In genomic region chr17:42549578-42549977, GRCm38 (mm10) we compare ENCODE assay signal across 18 mouse cellular contexts.
DNase-seq lines count a peak whose midpoint lies in the region; ATAC-seq and TF ChIP-seq lines count a peak whose summit lies in the region.
"Had no signal": no experiment of that assay in that cellular context is flagged by ENCODE, and none has a peak within 500 bp of the region (broad histone marks: within the 10 kb centered on the region; RNA-seq: fewer than 3 reads in every experiment).

No protein-coding gene starts in this region.

- no peak for ATAC-seq in CD4-positive, CD25-positive, alpha-beta regulatory T cell, adult 4 months
- ATAC-seq: forebrain, embryonic 13.5 days; midbrain, embryonic 16.5 days had no signal

- TF ChIP-seq CTCF in left cerebral cortex, adult 2 months (IDR thresholded peaks at IDR 0.05), result no peak

- DNase-seq in cerebellum, postnatal 25 days, result peak; percentile 11 to 42
- no peak for DNase-seq in cerebellum, adult 11 months
- peak; percentile 11 to 22 for DNase-seq in left cerebral cortex, adult 2 months (ENCODE audit: extremely low spot score in 1 of 2, low spot score in 2 of 2)
- no peak for DNase-seq in left cerebral cortex, postnatal 4 days
- peak; percentile 4 to 31 for DNase-seq in layer of hippocampus, postnatal 36 days
- no peak for DNase-seq in spleen, postnatal 10 days (ENCODE audit: low spot score in 2 of 2)
- DNase-seq: adrenal gland, postnatal 25 days; heart, postnatal 10 days; kidney, adult 11 months; liver, embryonic 13.5 days; lung, embryonic 14.5 days; lung, postnatal 4 days had no signal

- intact Hi-C loops in left cerebral cortex, adult 2 months (cut with DNase I), result no loop called here
- intact Hi-C loops in left cerebral cortex, postnatal 4 days (cut with DNase I), result no loop called here

- H3K27ac ChIP-seq in left cerebral cortex, adult 2 months, result no peak overlapping the region
- H3K27ac ChIP-seq: embryonic facial prominence, embryonic 12.5 days; forebrain, embryonic 13.5 days; limb, embryonic 13.5 days; liver, embryonic 13.5 days had no signal

- H3K4me3 ChIP-seq in left cerebral cortex, adult 2 months, result no peak overlapping the region
- H3K4me3 ChIP-seq: embryonic facial prominence, embryonic 12.5 days; erythroblast, embryonic 14.5 days; forebrain, embryonic 13.5 days; limb, embryonic 13.5 days; liver, embryonic 13.5 days had no signal

Comparison
In these comparisons a context has a peak if more than half of its experiments do, and no peak if none do; other contexts are left out.
1. DNase-seq: peak in cerebellum, postnatal 25 days (2 of 2), left cerebral cortex, adult 2 months (2 of 2) and layer of hippocampus, postnatal 36 days (2 of 2); none in cerebellum, adult 11 months (single experiment), left cerebral cortex, postnatal 4 days (single experiment) and spleen, postnatal 10 days (0 of 2).